Mouse (Mus musculus) cerebellum, postnatal 14 days (tissue): Measurements from ENCODE around the gene Fdx1l.

Experiments used
- DNase-seq, 2 experiments: peaks; one replicate each; pipeline ENCODE4 v3.0.0; 2021; ENCODE audit warnings: mixed read lengths in 2 of 2

Fdx1l gene

DNA sequence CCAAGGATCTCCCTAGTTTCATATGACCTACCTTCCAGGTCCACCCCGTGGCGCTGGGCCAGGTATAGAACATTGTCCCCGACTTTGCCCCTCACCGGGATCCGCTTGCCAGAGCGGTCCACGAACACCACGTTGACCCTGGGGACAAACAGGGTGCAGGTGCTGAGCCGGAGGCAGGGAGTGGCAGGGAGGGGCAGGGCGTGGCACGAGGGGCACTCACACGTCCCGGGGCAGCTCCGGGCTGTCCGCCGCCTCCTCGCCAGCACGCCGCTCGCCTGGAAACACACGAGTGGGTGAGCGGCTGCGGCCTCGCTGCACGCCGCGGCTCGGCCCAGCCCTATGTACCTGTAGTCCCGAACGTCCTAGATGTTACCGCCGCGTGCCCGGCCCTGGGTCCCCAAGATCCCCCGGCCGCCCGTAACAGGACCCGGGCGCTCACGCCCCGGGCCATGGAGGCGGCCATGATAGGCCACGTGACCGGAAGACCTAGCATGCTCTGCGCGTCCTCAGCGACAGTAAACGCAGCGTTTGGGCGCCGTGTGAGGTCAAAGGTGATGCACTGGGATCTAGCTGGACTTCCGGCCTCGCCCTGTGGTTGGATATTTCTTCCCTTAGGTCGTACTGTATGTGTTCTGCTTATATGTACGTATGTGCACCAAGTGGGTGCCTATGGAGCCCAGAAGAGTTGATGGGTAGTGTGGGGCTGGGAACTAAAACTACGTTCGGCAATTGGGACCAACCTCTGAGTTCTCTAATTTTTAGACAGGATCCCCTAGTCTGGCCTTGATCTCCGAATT is at the start of gene Fdx1l, which contains the start of gene Gm49373:
TSS of gene Fdx1l (minus strand) at position 571 of the 797 bp plus-strand sequence.
TSS of gene Gm49373 (minus strand) at position 53 of the 797 bp plus-strand sequence.
- DNase-seq = peak; percentile 91 to 93

- DNase-seq = no peak
These were observed 48.1 kb upstream of the Fdx1l start for GRCm38 (mm10) chr9:21121483-21121882.

- no peak for DNase-seq
These were observed 43.7 kb upstream of the Fdx1l start for GRCm38 (mm10) chr9:21117073-21117472.

DNA sequence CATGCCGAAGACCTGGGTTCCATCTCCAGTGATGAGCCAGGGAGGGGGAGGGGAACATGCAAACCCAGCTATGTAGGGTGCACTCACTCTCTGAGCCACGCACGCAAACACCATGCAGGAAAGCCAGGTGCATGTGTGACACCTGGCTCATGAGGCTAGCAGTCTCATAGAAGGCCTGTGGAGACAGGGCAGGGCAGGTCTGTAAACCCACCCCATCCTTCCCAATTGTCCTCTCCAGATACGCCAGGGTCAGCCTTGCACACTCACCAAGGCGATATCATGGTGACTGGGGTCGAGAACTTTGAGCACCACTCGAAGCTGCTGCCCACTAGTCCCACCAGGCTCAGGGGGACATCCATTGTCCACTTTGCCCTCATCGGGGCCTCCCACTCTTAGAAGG is 41.7 kb upstream of the Fdx1l start:
- no peak for DNase-seq

GRCm38 (mm10) chr9:21114190-21114589 is 40.8 kb upstream of the Fdx1l start:
- peak; percentile 21 to 32 for DNase-seq

GRCm38 (mm10) chr9:21113751-21114150 is 40.3 kb upstream of the Fdx1l start:
- no peak for DNase-seq

- DNase-seq = no peak
These were observed 34.3 kb upstream of the Fdx1l start for GRCm38 (mm10) chr9:21107607-21108237.

DNA sequence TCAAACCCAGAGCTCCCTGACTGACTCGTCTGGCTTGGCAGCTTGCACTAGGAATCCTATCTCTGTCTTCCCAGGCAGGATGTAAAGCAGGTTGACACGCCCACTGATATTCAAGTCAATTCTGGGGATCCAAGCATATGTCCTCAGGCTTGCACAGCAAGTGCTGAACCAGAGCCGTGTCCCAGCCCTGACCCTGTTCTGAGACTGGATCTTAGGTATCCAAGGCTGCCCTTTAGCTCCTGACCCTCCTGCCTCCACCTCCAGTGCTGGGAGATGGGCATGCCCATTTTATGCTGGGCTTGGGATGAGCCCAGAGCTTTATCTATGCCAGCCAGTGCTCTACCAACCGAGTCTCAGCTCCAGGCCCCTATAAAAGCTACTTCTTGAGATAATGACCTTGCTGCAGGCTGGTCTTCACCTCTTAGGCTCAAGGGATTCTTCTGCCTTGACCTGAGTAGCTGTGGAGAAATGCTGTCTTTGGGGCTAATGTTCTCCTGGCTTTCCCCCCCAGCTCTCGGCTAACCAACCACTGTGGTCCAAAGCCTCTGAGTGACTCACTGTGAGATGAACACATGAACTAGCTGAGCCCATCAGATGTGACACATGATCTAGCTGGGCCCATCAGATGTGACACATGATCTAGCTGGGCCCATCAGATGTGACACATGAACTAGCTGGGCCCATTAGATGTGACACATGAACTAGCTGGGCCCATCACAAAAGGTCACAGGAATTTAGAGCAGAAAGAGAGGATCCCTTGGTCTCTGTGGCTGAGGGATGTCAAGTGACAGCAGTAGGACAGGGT is 32.5 kb upstream of the Fdx1l start:
- no peak for DNase-seq

GRCm38 (mm10) chr9:21104814-21105213 is 31.4 kb upstream of the Fdx1l start:
- no peak for DNase-seq

- no peak for DNase-seq
These were observed 28.7 kb upstream of the Fdx1l start for GRCm38 (mm10) chr9:21102076-21102475.

- no peak for DNase-seq
These were observed 27.2 kb upstream of the Fdx1l start for GRCm38 (mm10) chr9:21100447-21101161.

- DNase-seq = no peak
These were observed 24.4 kb upstream of the Fdx1l start for GRCm38 (mm10) chr9:21097793-21098192.

- no peak for DNase-seq
These were observed 22.5 kb upstream of the Fdx1l start for GRCm38 (mm10) chr9:21095958-21096357.

DNA sequence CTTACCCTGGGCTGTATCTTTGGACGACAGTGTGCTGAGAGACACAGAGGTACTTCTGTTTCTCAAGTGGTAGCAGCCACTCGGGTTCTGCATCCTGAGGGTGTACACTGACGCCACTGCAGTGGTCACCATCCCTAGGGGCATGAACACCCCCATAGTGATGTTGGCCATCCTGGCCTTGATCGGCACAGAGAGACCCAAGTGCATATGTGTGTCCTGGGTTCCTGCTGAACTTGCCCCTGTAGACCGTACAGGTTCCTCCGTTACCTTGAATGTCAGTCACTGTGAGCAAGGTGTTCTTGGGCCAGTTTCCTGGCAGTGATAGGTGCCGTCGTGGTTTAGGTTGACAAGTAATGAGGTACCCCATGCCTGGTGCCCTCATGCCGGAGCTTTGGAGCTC is 20.0 kb upstream of the Fdx1l start:
- no peak for DNase-seq

GRCm38 (mm10) chr9:21091707-21092320 is 18.4 kb upstream of the Fdx1l start, which contains the start of the genes Gm38431 and Raver1:
Gene Gm38431 (minus strand): TSS chr9:21091997.
Gene Raver1 (minus strand): TSS chr9:21092008.
- DNase-seq = peak; percentile 97 to 98

DNA sequence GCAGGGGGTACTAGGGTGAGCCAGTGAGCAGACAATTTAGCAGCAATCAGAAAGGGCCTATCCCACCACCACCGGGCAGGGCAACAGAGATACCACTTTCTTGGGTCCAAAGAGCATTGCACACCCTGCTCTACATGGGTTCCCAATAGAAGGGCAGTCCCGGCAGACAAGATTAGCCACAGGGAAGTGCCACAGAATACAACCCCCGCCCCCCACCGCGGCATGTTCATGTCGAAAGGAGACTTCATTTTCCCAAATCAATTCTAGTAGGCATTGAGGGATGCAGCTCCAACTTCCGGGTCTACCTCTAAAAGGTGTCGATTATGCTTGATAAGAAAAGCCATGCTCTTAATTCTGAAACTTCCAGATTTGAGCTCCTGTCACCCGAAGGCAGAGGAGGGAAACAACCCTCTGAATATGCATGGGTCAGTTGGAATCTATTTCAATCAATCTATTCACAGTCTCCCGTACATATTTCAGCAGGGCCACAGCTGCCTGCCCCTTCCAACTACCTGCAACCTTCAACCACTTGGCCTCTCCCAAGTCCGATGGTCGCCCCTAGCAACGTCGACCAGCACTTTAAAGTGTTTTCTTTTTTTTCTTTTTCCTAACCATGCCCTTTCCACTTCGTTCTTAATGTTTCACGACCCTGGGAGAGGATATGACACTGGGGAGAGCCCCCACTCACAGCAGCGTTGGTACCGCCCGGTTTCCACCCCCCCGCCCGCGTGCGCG is 17.7 kb upstream of the Fdx1l start:
- peak in 1 of 2 experiments; percentile 18 for DNase-seq

DNA sequence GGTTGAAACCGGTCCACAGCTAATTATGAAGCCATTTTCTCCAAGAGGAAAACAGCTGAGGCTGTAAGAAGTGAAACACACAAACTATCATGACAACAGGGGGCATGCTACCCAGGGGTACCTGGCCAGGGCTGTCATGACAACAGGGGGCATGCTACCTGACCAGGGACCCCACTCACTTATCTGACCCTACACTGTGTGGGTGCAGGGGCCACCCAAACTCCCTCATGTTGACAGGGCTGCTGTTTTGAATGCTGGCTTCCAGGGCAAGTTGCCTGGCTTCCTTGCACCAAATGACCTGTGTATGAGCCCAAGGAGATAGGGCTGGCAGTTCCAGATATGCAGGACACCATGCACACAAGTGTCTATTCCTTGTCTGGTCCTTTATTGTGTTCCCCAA is 17.1 kb upstream of the Fdx1l start:
- no peak for DNase-seq

DNA sequence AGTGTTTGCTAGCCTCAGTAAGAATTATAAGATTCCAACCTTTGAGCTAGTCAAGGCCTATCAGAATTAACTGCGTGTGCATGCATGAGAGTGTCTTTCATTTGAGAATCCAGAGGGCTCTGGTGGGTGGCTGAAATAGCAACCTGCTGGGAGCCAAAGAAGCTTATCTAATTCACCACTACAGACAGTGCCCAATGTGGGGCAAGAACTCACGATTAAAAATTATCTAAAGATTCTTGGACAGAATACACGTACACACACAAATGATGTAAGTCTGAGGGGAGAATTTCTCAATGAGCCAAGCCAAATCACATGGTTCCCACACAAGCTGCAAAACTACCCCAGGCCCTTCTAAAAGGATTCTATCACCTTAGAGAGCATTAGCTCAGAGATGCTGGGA is 9.9 kb upstream of the Fdx1l start:
- no peak for DNase-seq

DNA sequence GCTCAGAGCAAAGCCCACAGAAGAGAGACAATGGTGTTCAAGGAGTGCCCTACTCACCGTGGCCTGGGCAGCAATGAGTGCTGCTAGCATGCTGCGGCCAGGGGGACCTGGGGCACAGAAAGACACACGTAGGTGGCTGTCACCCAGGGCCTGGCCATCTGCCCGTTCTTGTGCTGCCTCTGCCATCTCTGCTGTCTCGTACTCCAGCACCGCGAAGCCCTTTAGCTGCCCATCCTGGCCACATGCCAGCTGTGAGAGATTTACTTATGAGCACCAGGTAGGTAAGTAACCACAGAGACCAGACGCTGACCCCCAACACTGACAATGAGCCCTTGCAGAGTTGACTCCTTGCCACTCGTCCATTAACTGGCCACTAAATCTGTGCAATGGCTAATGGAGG is 7.7 kb upstream of the Fdx1l start:
- DNase-seq = peak; percentile 27 to 44

DNA sequence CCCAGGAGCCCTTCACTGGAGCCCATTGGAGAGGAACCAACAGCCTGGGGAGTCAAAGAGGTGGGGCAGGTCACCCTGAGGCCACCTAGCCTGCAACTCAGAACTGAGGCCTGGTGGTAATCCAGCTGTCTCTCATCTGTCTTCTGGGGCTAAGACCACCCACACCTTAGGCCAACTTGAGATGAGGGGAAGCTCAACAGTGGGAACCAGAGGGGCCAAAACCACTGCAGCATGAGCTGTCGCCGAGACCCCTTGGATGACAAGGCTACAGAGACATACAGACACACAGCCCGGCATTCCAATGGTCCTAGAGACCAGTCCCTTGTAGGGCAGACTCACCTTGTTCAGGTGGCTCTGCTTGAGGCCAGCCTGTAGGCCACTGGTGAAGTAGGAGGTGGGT is 2.2 kb upstream of the Fdx1l start:
- no peak for DNase-seq

GRCm38 (mm10) chr9:21074173-21074572 is 759 bp upstream of the Fdx1l start:
- DNase-seq = peak in 1 of 2 experiments; percentile 20
